Mouse (Mus musculus) right cerebral cortex, postnatal 4 days (tissue): ENCODE results near the gene Gm5678.

Experiments
- DNase-seq: peaks from one replicate; pipeline ENCODE4 v3.0.0-alpha.2; 2022

The Gm5678 gene

GRCm38 (mm10) chr16:93627761-93628400 is at the start of gene Gm5678:
Gene Gm5678 (plus strand): TSS chr16:93628097.
- no peak for DNase-seq

- no peak for DNase-seq
Measured at GRCm38 (mm10) chr16:93578346-93579005, 49.4 kb upstream of the Gm5678 start.

- DNase-seq, result no peak
Measured at GRCm38 (mm10) chr16:93581125-93581524, 46.8 kb upstream of the Gm5678 start.

DNA sequence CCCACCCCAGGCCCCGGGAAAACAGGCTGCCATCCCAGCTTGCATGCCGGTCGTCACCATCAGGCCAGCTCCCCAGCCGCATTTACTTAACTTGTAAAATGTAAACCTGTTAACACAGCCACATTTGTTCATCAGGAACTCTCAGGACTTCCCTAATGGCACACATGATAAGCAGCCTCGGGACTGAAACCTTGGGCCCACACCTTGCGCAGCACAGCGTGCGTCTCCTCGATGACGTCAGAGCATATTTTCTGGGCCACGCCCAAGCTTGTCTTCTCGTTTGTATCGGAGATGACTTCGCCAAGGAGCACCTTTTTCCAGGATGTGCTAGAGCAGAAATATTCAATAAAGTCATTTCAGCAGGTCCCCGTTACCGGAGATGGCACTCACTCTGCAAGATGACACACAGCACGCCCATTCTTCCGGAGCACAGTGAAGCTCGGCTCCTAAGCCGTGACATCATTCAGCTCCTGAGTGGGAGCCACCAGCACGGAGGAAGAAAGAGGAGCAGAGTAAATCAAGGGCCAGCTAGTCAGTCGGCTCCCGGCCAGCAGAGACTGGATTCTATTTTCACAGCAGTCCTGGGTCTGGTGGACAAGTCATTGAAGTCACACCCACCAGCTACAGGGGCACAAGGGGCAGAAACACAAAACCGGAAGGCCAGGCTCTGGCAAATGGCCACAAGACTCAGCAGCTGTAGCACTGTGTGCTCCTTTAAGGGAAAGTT is 42.8 kb upstream of the Gm5678 start:
- no peak for DNase-seq

GRCm38 (mm10) chr16:93585703-93586205 is 42.1 kb upstream of the Gm5678 start:
- DNase-seq, result no peak

DNA sequence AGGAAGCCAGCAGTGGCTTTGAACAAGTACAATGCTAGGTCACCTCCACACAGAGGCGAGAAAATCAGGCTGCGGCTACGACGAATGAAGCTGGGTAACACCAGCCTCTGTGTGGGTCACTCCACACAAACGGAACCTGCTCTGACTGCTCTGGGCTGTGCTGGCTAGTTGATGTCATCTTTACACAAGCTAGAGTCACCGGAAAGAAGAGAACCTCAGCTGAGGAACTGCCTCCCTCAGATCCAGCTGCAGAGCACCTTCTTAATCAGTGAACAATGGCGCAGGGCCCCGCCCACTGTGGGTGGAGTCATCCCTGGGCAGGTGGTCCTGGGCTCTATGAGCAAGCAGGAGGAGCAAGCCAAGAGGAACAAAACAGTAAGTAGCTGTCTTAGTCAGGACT is 41.5 kb upstream of the Gm5678 start:
- DNase-seq, result no peak

DNA sequence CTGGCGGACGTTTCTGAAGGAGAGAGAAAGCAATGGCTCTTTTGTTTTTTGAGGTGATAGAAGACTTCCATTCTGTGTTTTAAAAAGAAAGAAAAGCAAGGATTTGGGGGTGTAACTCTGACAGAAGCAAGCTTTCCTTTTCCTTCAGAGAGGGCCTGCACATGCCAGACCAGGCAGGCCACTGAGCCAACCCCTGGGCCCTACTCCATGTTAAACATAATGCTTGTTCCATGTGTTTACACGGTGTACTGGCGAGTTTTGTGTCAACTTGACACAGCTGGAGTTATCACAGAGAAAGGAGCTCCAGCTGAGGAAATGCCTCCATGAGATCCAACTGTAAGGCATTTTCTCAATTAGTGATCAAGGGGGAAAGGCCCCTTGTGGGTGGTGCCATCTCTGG is 39.6 kb upstream of the Gm5678 start:
- no peak for DNase-seq

GRCm38 (mm10) chr16:93590915-93591314 is 37.0 kb upstream of the Gm5678 start:
- DNase-seq, result no peak

DNA sequence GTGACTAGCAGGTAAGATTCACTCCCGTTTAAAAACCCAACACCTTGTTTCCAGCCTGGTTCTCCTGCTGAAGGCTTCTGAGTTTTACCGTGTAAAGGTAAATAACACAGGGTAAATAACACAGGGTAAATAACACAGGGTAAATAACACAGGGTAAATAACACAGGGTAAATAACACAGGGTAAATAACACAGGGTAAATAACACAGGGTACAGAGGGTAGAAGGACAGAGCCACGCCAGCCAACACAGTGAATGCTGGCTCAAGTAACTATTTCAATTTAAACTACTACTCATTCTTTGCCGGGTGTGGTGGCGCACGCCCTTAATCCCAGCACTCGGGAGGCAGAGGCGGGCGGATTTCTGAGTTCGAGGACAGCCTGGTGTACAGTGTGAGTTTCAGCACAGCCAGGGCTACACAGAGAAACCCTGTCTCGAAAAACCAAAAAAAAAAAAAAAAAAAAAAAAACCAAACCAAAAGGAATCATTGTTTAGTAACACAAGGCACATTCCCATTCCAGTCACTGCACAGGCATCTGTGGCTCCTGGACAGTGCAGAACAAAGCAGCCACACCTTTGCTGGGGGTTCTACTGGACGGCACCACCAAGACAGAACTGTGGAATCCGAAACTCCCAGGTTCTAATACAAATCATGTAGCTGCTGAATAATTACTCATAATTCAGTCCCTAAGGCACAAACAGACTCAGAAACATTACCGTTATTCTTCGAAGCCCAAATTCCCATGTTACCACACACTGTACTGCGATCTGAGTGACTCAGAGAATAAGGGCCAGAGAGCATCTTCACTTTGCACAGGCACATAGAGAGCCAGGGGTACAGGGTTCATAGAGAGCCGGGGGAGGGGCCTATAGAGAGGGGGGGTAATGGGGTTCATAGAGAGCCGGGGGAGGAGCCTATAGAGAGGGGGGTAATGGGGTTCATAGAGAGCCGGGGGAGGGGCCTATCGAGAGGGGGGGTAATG is 36.2 kb upstream of the Gm5678 start:
- DNase-seq, result no peak

DNA sequence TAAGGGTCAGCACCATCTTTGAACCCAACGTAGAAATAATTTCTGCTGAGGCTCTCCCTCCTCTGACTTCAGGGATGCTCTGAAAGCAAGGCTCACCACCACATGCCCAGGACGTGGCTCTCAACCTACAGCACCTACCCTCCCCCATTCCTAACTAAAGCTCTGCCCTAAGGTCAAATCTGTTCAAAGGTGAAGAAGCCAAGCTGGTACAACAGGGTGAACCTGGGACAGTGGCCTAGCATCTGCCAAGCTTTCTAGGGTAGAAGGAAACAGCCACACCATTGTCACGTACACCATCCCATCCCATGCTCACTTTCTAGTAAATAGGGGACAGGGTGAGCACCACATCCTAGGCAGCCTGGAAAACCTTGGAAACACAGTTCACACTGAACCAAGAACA is 35.2 kb upstream of the Gm5678 start:
- DNase-seq, result no peak

DNA sequence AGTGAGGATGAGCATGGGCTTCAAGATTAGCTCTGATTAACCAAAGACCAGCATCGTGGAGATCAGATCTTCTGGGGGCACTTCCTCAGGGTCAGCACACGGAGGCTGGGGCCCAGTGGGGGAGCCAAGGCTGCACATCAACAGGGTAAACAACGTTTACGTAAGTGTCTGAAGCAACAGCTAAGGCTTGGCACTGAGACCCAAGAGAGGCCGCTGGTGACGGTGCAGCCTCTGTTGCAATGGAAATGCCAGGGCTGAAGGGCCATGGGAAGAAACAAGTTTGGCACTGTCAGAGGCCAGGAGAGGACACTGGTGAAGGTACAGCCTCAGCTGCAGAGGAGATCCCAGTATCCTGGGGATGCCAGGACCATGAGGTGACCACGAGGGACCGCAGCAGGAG is 34.5 kb upstream of the Gm5678 start:
- no peak for DNase-seq

DNA sequence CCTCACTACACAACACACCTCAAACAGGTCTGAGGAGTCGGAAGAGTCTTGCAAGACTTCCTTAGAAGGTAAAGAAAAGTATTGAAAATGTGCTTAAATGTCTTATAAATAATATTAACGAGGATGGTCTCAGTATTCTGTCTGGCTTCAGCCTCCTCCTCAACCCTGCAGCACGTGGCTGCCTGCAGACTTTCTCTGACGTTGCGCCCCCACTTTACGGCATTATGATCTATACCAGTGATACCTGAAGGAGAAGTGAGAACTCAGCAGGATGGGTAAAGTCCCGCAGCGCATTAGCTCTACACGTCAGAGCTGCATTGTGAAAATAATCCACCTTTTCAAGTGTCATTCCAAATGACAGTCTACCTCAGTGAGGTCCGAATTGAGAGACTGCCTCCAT is 33.4 kb upstream of the Gm5678 start:
- no peak for DNase-seq

- DNase-seq, result no peak
Measured at GRCm38 (mm10) chr16:93595766-93596165, 32.1 kb upstream of the Gm5678 start.

GRCm38 (mm10) chr16:93596807-93597206 is 31.1 kb upstream of the Gm5678 start:
- no peak for DNase-seq

DNA sequence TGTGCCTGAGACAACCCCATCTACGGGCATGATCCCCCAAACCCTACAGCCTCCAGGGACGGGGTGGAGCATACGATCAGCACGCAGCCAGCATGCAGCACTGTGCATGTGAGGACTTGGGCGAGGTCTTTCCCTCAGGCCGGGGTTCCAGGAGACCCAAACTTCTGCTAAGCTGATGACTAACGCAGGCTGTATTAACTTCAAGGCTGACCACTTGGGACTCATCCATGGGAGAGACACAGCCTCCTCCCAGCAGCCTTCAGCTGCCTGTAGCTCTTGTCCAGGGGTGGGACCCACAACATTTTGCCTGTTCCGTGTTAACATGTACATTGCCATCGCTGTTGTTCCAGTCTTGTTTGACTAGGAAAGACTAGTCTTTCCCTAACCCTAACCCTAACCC is 30.3 kb upstream of the Gm5678 start:
- peak; percentile 1 for DNase-seq

GRCm38 (mm10) chr16:93599461-93599860 is 28.4 kb upstream of the Gm5678 start:
- no peak for DNase-seq

DNA sequence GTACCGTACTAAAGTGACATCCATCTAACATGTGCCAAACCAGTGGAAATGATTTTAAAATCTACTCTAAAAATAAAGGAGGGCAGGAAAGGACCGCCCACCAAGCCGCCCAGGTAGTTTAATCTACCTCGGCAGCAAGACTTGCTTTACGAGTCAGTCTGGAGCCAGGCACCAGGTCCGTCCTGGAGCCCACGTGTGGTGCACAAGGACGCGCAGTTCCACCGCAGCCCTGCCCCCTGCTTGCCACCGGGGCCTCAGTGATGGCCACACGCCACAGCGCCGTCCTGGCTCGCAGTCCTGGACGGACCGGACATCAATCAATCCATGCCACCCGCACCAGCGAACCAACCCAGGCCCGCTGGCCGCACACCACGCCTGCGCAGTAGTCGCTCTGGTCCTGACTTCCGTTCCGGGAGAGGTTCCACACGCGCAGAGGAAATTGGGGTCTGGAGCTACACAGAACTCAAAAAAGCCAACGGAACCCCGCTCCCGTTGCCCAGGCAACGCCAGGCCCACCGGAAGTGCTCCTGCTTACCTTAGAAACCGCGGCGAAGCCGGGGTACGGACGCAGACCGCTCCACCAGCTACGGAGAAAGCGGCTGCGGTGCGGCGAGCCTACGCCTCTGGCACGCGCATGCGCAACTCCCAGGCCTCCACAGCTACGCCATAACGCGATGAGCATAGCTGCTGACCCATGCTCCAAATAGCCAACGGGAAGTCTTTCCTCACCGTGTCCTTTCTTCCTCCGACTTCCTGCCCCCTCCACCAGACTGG is 24.3 kb upstream of the Gm5678 start, which contains the start of gene Setd4:
Gene Setd4 (minus strand): TSS at position 625 of the 774 bp plus-strand sequence.
- peak; percentile 92 for DNase-seq

DNA sequence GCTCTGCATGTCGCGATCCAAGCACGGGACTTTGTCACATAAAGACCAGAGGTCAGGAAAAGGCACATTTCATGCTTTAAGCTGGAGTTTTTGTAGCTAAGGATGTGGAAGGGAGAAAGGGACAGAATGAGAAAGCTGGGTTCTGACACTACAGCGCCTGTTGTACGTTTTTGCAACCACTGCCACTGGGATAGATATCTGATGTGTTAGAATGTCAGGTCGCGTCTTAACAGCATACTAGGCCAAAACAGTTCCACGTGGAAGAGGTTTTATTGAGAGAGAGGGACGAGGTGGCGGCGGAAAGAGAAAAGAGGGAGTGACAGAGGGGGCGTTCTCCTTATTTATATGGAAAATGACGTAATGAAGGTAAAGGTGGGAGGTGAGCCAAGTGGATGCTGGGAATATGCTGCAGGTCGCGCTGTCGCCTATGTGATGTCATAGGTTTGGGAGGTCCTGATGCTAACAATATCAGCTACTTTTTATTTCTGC is 23.4 kb upstream of the Gm5678 start:
- DNase-seq, result no peak

DNA sequence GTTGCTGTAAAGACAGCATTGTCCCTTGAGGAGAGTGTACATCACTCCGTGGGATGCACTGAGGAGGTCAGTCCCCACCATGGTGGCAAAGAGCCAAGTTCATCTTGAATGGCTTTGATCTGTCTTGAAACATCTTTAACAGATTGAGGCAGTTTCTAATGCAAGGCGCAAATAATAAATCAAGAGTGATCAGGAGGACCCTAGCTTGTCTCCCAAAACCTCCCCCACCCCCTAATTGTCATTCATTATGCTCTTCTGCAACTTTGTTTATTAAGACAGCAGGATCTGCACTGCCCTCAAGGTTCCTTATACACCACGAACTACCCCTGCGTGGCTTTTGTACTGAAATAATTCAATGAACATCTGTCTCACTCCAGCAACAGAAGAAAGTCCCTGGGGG is 22.3 kb upstream of the Gm5678 start, which contains the start of gene Cbr1:
Gene Cbr1 (plus strand): TSS at position 301 of the 400 bp plus-strand sequence.
- DNase-seq, result no peak

DNA sequence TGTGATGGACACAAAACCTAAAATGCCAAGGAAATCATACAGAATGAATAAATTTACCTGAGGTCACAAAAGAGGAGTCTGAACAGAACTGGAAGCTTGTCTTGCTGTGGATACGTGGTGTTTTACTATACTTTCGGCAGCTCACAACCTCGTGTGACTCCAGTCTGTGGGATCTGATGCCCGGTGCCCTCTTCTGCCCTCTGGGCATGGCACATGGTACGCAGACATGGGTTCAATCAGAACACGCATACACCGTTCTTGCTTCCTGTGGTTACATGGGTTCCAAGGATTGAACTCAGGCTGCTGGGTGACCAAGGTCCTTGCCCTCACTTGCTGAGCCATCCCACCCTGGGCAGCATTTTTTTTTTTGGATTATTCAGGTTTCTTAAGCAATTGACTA is 21.8 kb upstream of the Gm5678 start:
- no peak for DNase-seq

- peak; percentile 78 for DNase-seq
Measured at GRCm38 (mm10) chr16:93607669-93608101, 20.2 kb upstream of the Gm5678 start.
